Mouse (Mus musculus): ENCODE measurements at regions not wholly inside any gene's neighbourhood (a gene's known extent, or its start where the extent isn't known, plus 50 kb on each side); places are given as distances from the start of the nearest gene placed in this dataset.

DNA sequence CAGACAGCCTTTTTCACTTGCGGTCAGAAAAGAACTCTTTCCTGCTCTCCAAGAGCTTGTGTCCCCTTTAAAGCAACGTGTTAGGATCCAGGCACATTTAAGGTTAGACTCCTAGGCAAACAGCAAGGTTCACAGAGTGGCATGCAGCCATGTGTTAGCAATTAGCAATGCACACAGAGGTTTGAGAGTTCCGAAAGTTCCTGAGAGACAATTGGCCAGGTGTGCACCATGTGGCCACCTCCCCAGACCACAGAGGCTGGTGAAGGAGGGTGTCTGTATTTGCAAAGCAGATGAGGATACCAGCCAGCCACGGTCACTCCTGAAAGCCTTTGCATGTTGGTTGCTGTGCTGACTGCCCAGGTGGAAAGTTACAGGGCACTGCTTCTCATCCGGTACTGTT, 240.6 kb downstream of the H2al1j start:
- no peak overlapping the region for H3K4me2 ChIP-seq (replicated peaks)
- H3K4me1 ChIP-seq, result no peaks in the 10 kb centered on the region
- no peak for ATAC-seq (ENCODE audit: insufficient number of reproducible peaks, low FRiP score, low TSS enrichment, low read depth)
- no peaks in the 10 kb centered on the region for H3K36me3 ChIP-seq
- no peak overlapping the region for H3K27ac ChIP-seq (replicated peaks)
- H3K9ac ChIP-seq, result no peak overlapping the region
- H3K27me3 ChIP-seq, result no peaks in the 10 kb centered on the region
- 38% methylated on average over 5 of the region's 5 CpGs for WGBS
- H3K9me3 ChIP-seq (replicated peaks), result no peaks in the 10 kb centered on the region
- no peak overlapping the region for H3K4me3 ChIP-seq (replicated peaks)

DNA sequence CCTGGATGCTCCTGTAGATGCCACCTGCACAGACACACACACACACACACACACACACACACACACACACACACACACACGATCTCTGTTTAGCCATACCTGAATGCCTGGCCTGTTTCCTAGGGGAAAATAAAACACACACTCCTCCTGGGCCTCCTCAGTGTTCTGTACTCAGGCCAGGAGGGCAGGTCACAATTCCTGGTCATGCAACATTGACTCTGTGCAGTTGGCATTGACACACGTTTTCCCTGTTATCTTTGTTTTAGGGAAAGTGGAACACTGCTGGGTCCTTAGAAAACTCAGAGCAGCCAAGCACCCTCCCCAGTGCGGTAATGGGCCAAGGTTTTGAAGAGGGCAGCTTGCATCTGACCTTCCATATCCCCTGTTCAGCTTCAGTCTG, 246.7 kb downstream of the H2al1j start:
- WGBS, result 78% methylated on average over 3 of the region's 3 CpGs

DNA sequence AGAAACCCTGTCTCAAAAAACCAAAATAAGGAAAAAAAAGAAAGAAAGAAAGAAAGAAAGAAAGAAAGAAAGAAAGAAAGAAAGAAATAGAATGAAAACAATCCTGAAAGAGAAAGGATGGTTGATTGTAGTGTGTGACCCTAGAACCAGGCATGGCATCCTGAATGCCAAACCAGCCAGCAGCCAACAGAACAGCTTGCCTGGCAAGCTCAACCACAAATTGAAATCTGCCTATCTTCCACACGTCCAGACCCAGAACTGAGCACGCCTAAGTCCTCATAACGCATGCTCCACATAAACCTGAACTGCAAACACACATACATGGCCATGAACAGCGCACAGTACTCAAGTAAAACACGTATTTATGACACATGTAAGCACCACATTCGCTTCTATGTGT, 247.9 kb downstream of the H2al1j start:
- Histone ChIP-seq H3K4me1 (no peaks in the 10 kb centered on the region), H3K4me2 (replicated peaks) (no peak overlapping the region), H3K9ac (no peak overlapping the region), H3K36me3 (no peaks in the 10 kb centered on the region), H3K27ac (replicated peaks) (no peak overlapping the region), H3K4me3 (replicated peaks) (no peak overlapping the region), H3K9me3 (replicated peaks) (no peaks in the 10 kb centered on the region), H3K27me3 (peaks cover 3% of the 10 kb centered on the region; the same call in 1 of the 2 replicates)
- ATAC-seq (ENCODE audit: insufficient number of reproducible peaks, low FRiP score, low TSS enrichment, low read depth), result no peak
- WGBS, result 88% methylated on average over 6 of the region's 6 CpGs

More for the DNA sequence above, 246.7 kb downstream of the H2al1j start:
- no peak overlapping the region for H3K9ac ChIP-seq
- H3K4me2 ChIP-seq (replicated peaks), result no peak overlapping the region
- peaks cover 3% of the 10 kb centered on the region; the same call in 1 of the 2 replicates for H3K27me3 ChIP-seq
- no peak overlapping the region for H3K4me3 ChIP-seq (replicated peaks)
- no peaks in the 10 kb centered on the region for H3K9me3 ChIP-seq (replicated peaks)
- no peaks in the 10 kb centered on the region for H3K4me1 ChIP-seq
- no peak overlapping the region for H3K27ac ChIP-seq (replicated peaks)
- ATAC-seq (ENCODE audit: insufficient number of reproducible peaks, low FRiP score, low TSS enrichment, low read depth), result no peak
- H3K36me3 ChIP-seq, result no peaks in the 10 kb centered on the region

DNA sequence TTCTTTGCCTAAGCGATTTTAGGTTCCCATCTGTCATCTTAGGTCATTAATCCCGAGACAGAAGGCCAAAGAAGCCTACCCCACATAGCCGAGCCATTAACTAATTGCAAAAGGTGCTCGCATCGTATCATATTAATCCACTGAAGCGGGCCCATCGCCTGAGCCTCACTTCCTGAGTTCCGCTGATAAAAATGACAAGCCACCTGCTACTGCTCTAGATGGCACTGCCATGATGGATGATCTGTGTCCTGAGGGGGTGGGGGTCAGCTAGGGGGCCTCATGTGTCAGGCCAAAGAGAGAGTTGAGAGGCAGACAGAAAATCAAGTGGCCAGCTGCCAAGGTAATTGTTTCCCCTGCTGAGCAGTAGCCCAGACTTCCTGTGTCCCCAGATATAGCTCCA, 248.7 kb downstream of the H2al1j start:
- H3K36me3 ChIP-seq, result no peaks in the 10 kb centered on the region
- no peak overlapping the region for H3K4me3 ChIP-seq (replicated peaks)
- 72% methylated on average over 8 of the region's 8 CpGs for WGBS
- no peak overlapping the region for H3K4me2 ChIP-seq (replicated peaks)
- H3K27me3 ChIP-seq, result peaks cover 3% of the 10 kb centered on the region; the same call in 1 of the 2 replicates
- no peak overlapping the region for H3K9ac ChIP-seq
- no peaks in the 10 kb centered on the region for H3K4me1 ChIP-seq
- no peak overlapping the region for H3K27ac ChIP-seq (replicated peaks)
- no peaks in the 10 kb centered on the region for H3K9me3 ChIP-seq (replicated peaks)
- ATAC-seq (ENCODE audit: insufficient number of reproducible peaks, low FRiP score, low TSS enrichment, low read depth), result no peak

DNA sequence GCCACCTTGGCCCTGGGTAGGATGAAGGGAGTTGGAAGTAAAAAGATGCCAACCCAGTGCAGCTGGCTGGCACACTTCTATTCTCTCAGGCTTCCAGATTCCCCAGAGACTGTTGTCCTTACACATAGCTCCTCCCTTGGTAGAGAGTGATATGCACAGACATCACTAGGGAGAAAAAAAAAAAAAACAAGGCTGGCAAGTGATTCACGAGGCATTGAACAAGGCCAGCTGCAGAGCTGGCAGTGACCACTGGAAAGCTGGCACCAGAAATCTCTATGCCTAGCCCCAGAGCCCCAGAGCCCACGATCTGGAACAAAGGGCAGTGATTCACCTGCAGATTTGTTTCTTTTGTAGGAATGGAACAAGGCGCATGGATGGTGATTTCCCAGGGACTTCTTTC, 249.7 kb downstream of the H2al1j start:
- no peak overlapping the region for H3K9ac ChIP-seq
- no peak for ATAC-seq (ENCODE audit: insufficient number of reproducible peaks, low FRiP score, low TSS enrichment, low read depth)
- 71% methylated on average over 3 of the region's 3 CpGs for WGBS

DNA sequence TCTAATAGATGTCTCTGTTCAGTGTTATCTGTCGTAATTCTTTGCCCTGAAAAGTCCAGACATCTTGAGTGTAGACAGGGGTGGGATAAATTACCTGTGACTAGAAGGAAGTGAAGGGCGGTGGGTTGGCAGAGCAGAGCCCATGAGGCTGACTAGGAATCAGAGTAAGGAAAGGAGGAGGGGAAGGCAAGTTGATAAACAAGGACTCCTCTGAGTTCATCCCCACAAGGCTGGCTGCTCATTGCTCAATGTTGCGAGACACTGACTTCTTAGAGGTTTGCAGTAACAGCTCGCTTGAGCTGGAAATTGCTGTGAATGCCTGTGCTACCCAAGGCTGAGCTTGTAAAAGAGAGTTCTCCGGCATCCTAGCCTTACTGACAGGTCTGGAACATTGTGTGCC, 257.7 kb downstream of the H2al1j start:
- Histone ChIP-seq H3K9ac (no peak overlapping the region), H3K27ac (replicated peaks) (no peak overlapping the region), H3K4me3 (replicated peaks) (no peak overlapping the region), H3K4me1 (0 out of 2 replicates have a peak, but pooled peaks cover 3% of the 10 kb centered on the region), H3K27me3 (peaks cover 4% of the 10 kb centered on the region), H3K4me2 (replicated peaks) (no peak overlapping the region), H3K9me3 (replicated peaks) (no peaks in the 10 kb centered on the region), H3K36me3 (no peaks in the 10 kb centered on the region)
- 70% methylated on average over 5 of the region's 5 CpGs for whole genome bisulfite sequencing
- ATAC-seq (ENCODE audit: insufficient number of reproducible peaks, low FRiP score, low TSS enrichment, low read depth), result no peak

More for the DNA sequence above, 249.7 kb downstream of the H2al1j start:
- H3K4me2 ChIP-seq (replicated peaks), result no peak overlapping the region
- no peaks in the 10 kb centered on the region for H3K36me3 ChIP-seq
- peaks cover 3% of the 10 kb centered on the region; the same call in 1 of the 2 replicates for H3K27me3 ChIP-seq
- H3K27ac ChIP-seq (replicated peaks), result no peak overlapping the region
- H3K9me3 ChIP-seq (replicated peaks), result no peaks in the 10 kb centered on the region
- H3K4me1 ChIP-seq, result no peaks in the 10 kb centered on the region
- H3K4me3 ChIP-seq (replicated peaks), result no peak overlapping the region

DNA sequence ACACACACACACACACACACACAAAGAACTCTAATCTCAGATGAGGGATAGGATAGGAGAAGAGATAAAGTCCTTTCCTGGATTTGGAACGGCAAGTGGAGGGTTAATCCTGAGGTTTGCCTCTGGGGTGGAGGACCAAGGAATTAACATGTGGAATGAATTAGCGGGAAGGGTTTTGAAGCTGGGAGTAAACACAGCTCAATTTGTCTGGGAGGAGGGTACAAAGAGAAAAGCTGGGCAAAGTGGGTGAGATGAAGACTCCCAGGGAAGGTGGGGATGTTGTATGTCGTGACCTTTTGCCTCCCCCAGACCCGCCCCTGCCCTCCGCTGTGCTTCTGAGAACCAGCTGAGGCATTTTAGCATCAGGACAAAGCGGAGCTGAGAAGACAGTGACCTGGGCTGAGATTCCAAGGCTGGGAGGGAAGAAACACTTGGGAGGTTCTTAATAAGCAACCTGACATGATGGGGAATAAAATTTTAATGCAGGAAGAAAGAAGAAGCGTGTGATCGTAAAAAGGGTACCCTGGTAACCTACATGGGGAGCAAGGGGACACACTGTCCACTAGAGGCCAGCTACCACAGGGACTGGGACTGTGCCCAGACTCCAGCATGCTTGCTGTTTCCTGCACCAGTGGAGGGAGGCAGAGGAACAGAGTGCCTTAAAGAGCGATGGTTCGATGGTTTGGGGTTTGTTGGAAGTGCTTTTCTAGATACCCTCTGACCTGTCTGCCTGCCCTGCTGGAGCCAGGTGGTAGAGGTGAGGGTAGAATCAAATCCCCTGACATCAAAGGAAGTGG, 264.0 kb downstream of the H2al1j start:
- Histone ChIP-seq H3K4me2 (replicated peaks) (no peak overlapping the region), H3K4me1 (peaks cover 17% of the 10 kb centered on the region), H3K36me3 (no peaks in the 10 kb centered on the region), H3K9ac (no peak overlapping the region), H3K27me3 (peaks cover 11% of the 10 kb centered on the region), H3K4me3 (replicated peaks) (no peak overlapping the region), H3K27ac (replicated peaks) (no peak overlapping the region), H3K9me3 (replicated peaks) (no peaks in the 10 kb centered on the region)
- no peak; the same call in 1 of the 2 replicates for ATAC-seq (ENCODE audit: insufficient number of reproducible peaks, low FRiP score, low TSS enrichment, low read depth)
- 30% methylated on average over 10 of the region's 10 CpGs for WGBS

DNA sequence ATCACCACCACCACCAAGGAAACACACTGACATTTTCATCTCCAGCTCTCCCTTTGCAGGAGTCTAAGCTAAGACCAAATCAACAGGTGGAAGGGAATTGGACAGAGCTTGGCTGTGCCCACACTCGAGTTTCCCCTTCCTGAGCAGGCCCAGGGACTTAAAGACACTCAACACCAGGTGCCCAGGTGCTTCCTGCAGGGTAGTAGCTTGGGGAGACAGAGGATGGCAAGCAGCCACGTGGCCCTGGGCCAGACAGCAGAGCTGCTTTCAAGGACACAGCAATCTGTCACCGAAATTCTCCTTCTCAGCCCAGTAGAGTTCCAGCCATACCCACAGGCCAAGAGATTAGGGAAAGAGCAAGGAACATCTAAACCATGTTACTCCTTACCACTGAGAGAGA, 266.9 kb downstream of the H2al1j start:
- 44% methylated on average over 3 of the region's 3 CpGs for WGBS
- Histone ChIP-seq H3K4me1 (peaks cover 17% of the 10 kb centered on the region), H3K36me3 (no peaks in the 10 kb centered on the region), H3K9me3 (replicated peaks) (no peaks in the 10 kb centered on the region), H3K27ac (replicated peaks) (no peak overlapping the region), H3K4me3 (replicated peaks) (no peak overlapping the region), H3K27me3 (peaks cover 10% of the 10 kb centered on the region), H3K4me2 (replicated peaks) (no peak overlapping the region), H3K9ac (no peak overlapping the region)
- no peak for ATAC-seq (ENCODE audit: insufficient number of reproducible peaks, low FRiP score, low TSS enrichment, low read depth)

DNA sequence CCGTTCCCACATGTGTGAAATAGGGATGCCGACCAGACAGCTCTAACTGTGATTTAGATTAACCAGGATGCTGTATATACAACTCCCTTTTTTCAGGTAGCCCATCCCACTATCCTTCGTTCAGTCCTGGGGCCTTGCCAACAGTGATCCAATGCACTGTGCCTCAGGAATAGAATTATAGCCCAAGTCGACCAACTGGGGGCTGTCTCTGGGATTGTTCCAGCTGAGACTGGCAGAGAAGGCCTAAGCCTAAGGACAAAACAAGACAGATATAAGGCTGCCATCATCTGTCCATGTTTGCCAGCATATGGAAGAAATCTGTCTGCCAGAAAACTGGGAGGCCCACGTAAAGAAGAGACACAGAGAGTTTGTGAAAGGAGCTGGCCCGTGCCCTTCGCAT, 269.9 kb downstream of the H2al1j start:
- no peak overlapping the region for H3K4me3 ChIP-seq (replicated peaks)
- WGBS, result 57% methylated on average over 7 of the region's 7 CpGs
- ATAC-seq (ENCODE audit: insufficient number of reproducible peaks, low FRiP score, low TSS enrichment, low read depth), result no peak

DNA sequence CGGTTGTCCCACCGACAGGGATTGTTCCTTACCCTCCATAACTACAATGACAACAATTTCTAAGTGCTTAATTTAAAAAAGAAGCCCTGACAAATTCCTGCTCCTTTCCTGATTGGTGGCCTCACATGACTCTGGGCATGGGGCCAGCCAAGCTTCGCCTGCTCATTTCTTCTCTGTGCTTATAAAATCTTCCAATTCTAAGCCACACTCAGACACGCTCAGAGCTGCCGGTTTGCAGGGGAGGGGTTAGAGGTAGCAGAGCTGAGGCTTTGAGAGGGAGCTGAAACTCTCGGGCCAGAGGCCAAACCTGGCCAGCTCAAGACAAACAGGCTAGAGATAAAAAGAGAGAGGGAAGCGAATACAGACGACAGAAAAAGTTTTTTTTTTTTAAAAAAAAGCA, 286.6 kb downstream of the H2al1j start:
- ATAC-seq (ENCODE audit: insufficient number of reproducible peaks, low FRiP score, low TSS enrichment, low read depth), result no peak
- 30% methylated on average over 8 of the region's 8 CpGs for WGBS
- no peaks in the 10 kb centered on the region for H3K4me1 ChIP-seq
- H3K27me3 ChIP-seq, result no peaks in the 10 kb centered on the region
- no peak overlapping the region for H3K4me2 ChIP-seq (replicated peaks)
- H3K9ac ChIP-seq, result no peak overlapping the region
- no peak overlapping the region for H3K4me3 ChIP-seq (replicated peaks)
- no peak overlapping the region for H3K27ac ChIP-seq (replicated peaks)
- H3K36me3 ChIP-seq, result no peaks in the 10 kb centered on the region
- no peaks in the 10 kb centered on the region for H3K9me3 ChIP-seq (replicated peaks)

More for the DNA sequence above, 269.9 kb downstream of the H2al1j start:
- Histone ChIP-seq H3K27ac (replicated peaks) (no peak overlapping the region), H3K27me3 (peaks cover 5% of the 10 kb centered on the region; the same call in 1 of the 2 replicates), H3K36me3 (no peaks in the 10 kb centered on the region), H3K4me2 (replicated peaks) (no peak overlapping the region), H3K9ac (no peak overlapping the region), H3K9me3 (replicated peaks) (no peaks in the 10 kb centered on the region), H3K4me1 (no peaks in the 10 kb centered on the region)

DNA sequence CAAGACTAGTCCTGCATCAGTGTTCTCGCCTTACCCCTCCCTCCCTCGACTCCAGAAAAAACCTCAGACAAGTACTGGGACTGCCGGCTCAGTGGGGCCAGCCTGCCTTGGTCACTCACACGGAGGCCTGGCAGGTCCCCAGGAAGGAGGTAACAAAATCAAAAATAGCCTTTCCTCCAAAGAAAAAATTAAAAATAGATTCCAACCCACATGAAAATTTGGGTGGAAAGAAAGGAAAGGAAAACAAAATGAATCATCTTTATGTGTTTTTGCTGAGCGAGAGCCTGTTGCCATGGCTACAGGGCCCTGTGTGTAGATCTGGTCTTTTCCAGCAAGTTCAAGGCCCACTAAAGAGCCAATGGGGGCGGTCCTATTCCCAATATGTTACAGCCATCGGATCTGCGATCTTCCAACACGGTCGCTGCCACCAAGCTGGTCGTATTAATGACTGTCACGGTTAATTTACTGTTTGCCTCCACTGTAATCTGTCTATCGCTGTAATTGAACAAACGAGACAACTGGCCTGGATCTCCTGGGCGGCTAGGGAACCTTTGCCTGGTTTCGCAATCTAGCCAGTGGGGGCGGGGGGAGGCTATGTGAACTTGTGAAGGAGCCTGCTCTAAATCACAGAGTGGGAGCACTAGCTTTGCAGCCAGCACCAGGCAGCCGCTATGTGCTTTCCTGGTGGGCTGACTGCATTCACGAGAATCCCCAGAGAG, 293.6 kb downstream of the H2al1j start:
- Histone ChIP-seq H3K4me2 (replicated peaks) (no peak overlapping the region), H3K36me3 (no peaks in the 10 kb centered on the region), H3K9ac (no peak overlapping the region), H3K4me3 (replicated peaks) (no peak overlapping the region), H3K4me1 (0 out of 2 replicates have a peak, but pooled peaks cover 8% of the 10 kb centered on the region), H3K27ac (replicated peaks) (no peak overlapping the region), H3K9me3 (replicated peaks) (no peaks in the 10 kb centered on the region), H3K27me3 (no peaks in the 10 kb centered on the region; the same call in 1 of the 2 replicates)
- no peak for ATAC-seq (ENCODE audit: insufficient number of reproducible peaks, low FRiP score, low TSS enrichment, low read depth)
- WGBS, result 47% methylated on average over 19 of the region's 19 CpGs
